Mouse (Mus musculus) kidney, postnatal 0 days (tissue): ENCODE measurements around the gene Wrnip1. TPM values are rescaled to one million over a fixed set of nuclear protein-coding genes. Genes with fewer than 3 reads are reported as not detected.

ENCODE experiments used
- ATAC-seq: fragments of 200-750 bp; cut with Nextera tagmentation; replicated peaks from 2 replicates; pipeline ENCODE4 v1.8.0; 2017; ENCODE audit warnings: low read depth, moderate number of reproducible peaks, moderate TSS enrichment, moderate library complexity; ENCODE audit not compliant: low FRiP score
- DNase-seq: peaks from one replicate; pipeline ENCODE4 v3.0.0-alpha.2; 2016; ENCODE audit warnings: low spot score
- H3K27ac ChIP-seq: fragments of 300-500 bp; sonication (generic); 2 replicates; pipeline ENCODE4 v1.5.1; 2014; ENCODE audit warnings: mild to moderate bottlenecking
- H3K27me3 ChIP-seq: fragments of 300-500 bp; sonication (generic); 2 replicates; pipeline ENCODE4 v1.6.1; 2014; ENCODE audit warnings: low read length, mixed read lengths; ENCODE audit not compliant: insufficient read depth
- H3K36me3 ChIP-seq: fragments of 300-500 bp; sonication (generic); 2 replicates; pipeline ENCODE4 v1.6.1; 2014; ENCODE audit warnings: low read length, mixed read lengths; ENCODE audit not compliant: insufficient read depth
- H3K4me1 ChIP-seq: fragments of 300-500 bp; sonication (generic); replicated peaks from 2 replicates; pipeline ENCODE4 v1.6.1; 2014; ENCODE audit warnings: antibody characterized with exemption, low read length, mixed read lengths; ENCODE audit not compliant: insufficient read depth
- H3K4me2 ChIP-seq: fragments of 300-500 bp; sonication (generic); 2 replicates; pipeline ENCODE4 v1.6.1; 2014; ENCODE audit warnings: mild to moderate bottlenecking, low read length, moderate library complexity, mixed read lengths
- H3K4me3 ChIP-seq: fragments of 300-500 bp; sonication (generic); replicated peaks from 2 replicates; pipeline ENCODE4 v1.5.1; 2014; ENCODE audit warnings: low read depth, low read length
- H3K9ac ChIP-seq: fragments of 300-500 bp; sonication (generic); 2 replicates; pipeline ENCODE4 v1.6.1; 2014; ENCODE audit warnings: low read depth, low read length
- H3K9me3 ChIP-seq: fragments of 300-500 bp; sonication (generic); replicated peaks from 2 replicates; pipeline ENCODE4 v1.6.1; 2016; ENCODE audit warnings: low read length, inconsistent platforms, mixed read lengths
- CTCF ChIP-seq: IDR thresholded peaks from 2 replicates; pipeline ENCODE4 v1.5.1; 2016; ENCODE audit warnings: antibody characterized with exemption, low read depth, mild to moderate bottlenecking, moderate library complexity
- WGBS: fragments of 180-500 bp; shearing (Covaris S2); extraction: QIAGEN DNeasy Blood & Tissue Kit; methylation state at CpG from one replicate; pipeline ENCODE4 v1.1.7; 2014; 5-methylcytosine and 5-hydroxymethylcytosine counted together
- polyA plus RNA-seq: library from polyadenylated mRNA; unstranded; fragments of >200 nt; fragmentation: Nextera tagmentation; extraction: Ambion mirVana; gene quantifications from 2 replicates; pipeline ENCODE4 v1.2.1, GENCODE M21; 2015

Gene Wrnip1
- polyA plus RNA-seq, 1 experiment from 2014 or later = 25.8 TPM

GRCm38 (mm10) chr13:32768104-32768503 lies 33.7 kb upstream of the Wrnip1 start:
- H3K9ac ChIP-seq = no peak overlapping the region
- ATAC-seq (no peak), DNase-seq (peak; percentile 72)
- peak; percentile 79 for TF ChIP-seq CTCF
- no peak overlapping the region for H3K4me3 ChIP-seq
- no peaks in the 10 kb centered on the region for H3K4me1 ChIP-seq
- WGBS = 12% methylated on average over 4 of the region's 4 CpGs
- no peaks in the 10 kb centered on the region for H3K27me3 ChIP-seq
- H3K27ac ChIP-seq = no peak overlapping the region
- no peaks in the 10 kb centered on the region for H3K9me3 ChIP-seq
- no peaks in the 10 kb centered on the region for H3K36me3 ChIP-seq
- no peak overlapping the region for H3K4me2 ChIP-seq

DNA sequence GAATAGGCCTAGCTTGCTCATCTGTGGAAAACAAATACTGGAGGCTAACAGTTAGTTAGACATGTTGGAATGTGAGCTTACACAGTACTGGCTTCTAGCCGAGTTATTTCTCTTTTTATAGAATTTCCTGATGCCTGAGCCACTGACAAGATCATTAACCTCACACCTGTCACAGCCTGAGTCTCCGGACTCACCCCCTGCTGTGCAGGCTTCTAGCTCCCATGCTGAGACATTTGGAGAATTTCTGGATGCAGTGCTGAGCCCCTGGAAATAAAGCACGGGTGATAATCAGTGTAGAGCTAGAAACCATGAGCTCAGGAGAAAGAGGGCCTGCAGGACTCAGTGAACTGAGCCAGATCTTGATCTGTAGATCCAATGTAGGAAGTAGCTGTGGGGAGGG lies 31.9 kb upstream of the Wrnip1 start:
- DNase-seq = peak; percentile 49
- Histone ChIP-seq H3K4me2 (no peak overlapping the region), H3K27me3 (no peaks in the 10 kb centered on the region), H3K4me1 (no peaks in the 10 kb centered on the region), H3K36me3 (no peaks in the 10 kb centered on the region), H3K9me3 (no peaks in the 10 kb centered on the region), H3K27ac (no peak overlapping the region), H3K4me3 (no peak overlapping the region), H3K9ac (no peak overlapping the region)
- 11% methylated on average over 3 of the region's 3 CpGs for WGBS
- ATAC-seq = no peak
- no peak for TF ChIP-seq CTCF

DNA sequence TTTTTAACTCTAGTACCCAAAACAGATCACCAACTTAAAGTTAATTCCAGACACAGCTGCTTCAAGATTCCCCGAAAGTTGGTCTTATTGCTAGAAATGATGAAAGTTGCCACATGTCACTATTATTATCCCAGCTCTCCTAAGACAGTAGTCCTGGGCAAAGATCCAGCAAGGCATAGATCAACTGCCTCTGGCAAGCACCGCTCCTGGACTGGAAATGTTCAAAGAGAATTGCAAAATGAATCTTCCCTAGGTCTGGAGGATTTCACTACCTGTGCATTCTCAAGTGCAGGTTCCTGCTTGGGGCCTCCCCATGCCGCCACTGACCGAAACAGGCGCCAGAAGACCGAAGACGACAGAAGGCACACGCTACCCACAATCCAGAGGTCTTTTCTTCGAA lies 25.9 kb upstream of the Wrnip1 start:
- ATAC-seq (no peak), DNase-seq (no peak)
- Histone ChIP-seq H3K4me2 (no peak overlapping the region), H3K9ac (no peak overlapping the region), H3K4me3 (no peak overlapping the region), H3K36me3 (no peaks in the 10 kb centered on the region), H3K27me3 (no peaks in the 10 kb centered on the region), H3K9me3 (no peaks in the 10 kb centered on the region), H3K4me1 (no peaks in the 10 kb centered on the region), H3K27ac (no peak overlapping the region)
- 87% methylated on average over 9 of the region's 9 CpGs for WGBS
- no peak for TF ChIP-seq CTCF

- DNase-seq (no peak), ATAC-seq (no peak)
- Histone ChIP-seq H3K36me3 (no peaks in the 10 kb centered on the region), H3K27me3 (no peaks in the 10 kb centered on the region), H3K9me3 (no peaks in the 10 kb centered on the region), H3K4me1 (no peaks in the 10 kb centered on the region), H3K4me3 (no peak overlapping the region), H3K4me2 (no peak overlapping the region), H3K9ac (no peak overlapping the region), H3K27ac (no peak overlapping the region)
- TF ChIP-seq CTCF = no peak
- 80% methylated on average over 10 of the region's 10 CpGs for WGBS
Measured at GRCm38 (mm10) chr13:32776350-32776749, 25.5 kb upstream of the Wrnip1 start.

DNA sequence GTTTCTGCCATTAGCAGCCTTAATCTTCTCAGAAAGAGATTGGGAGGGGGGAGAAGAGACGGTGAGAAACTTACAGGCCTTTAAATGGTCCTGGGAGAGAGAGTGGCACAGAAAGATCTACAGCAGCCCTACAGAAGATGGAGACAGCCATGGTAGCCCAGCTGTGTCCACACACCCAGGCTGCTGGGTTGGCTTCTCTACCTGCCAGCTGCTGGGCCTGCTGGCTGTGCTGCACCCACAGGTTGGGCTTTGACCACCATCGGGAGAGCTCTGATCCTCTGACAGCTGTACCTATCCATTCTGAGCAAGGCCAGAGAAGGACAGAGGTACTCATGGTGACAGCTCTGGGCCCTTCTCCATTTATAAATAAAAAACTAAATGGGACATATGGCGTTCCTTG lies 23.0 kb upstream of the Wrnip1 start:
- Histone ChIP-seq H3K9ac (no peak overlapping the region), H3K4me3 (no peak overlapping the region), H3K27me3 (no peaks in the 10 kb centered on the region), H3K4me2 (no peak overlapping the region), H3K4me1 (no peaks in the 10 kb centered on the region), H3K36me3 (no peaks in the 10 kb centered on the region), H3K9me3 (no peaks in the 10 kb centered on the region), H3K27ac (no peak overlapping the region)
- DNase-seq = no peak
- no peak for TF ChIP-seq CTCF
- 63% methylated on average over 3 of the region's 3 CpGs for whole genome bisulfite sequencing
- no peak for ATAC-seq

GRCm38 (mm10) chr13:32783055-32783454 lies 18.8 kb upstream of the Wrnip1 start:
- ATAC-seq = no peak
- Histone ChIP-seq H3K27me3 (no peaks in the 10 kb centered on the region), H3K9me3 (no peaks in the 10 kb centered on the region), H3K36me3 (no peaks in the 10 kb centered on the region), H3K9ac (no peak overlapping the region), H3K27ac (no peak overlapping the region), H3K4me2 (no peak overlapping the region), H3K4me3 (no peak overlapping the region), H3K4me1 (no peaks in the 10 kb centered on the region)
- TF ChIP-seq CTCF = peak; percentile 67
- peak; percentile 60 for DNase-seq
- 59% methylated on average over 5 of the region's 5 CpGs for WGBS

DNA sequence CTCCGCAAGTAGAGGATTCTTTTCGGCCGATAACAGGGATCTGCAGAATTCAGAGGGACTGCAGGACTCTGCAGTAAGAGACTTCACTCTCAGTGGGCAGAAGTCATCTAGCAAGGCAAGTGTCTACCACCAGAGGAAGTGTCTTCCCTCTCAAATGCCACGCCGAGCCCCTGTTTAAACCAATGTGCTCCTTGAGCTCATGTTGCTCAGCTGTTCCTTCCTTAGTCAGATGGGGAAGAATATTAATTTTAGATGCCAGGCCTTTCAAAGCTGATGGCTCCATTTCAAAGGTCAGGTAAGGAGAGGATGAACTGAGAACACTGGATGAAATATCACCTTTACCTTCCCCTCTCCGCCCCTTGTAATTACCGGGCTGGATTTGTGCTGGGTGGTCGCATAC lies 18.0 kb upstream of the Wrnip1 start, which contains the start of gene Mylk4:
Gene Mylk4 (minus strand): TSS at position 139 of the 400 bp plus-strand sequence.
- no peak for TF ChIP-seq CTCF
- ATAC-seq = no peak
- no peak within 1 kb of the TSS for H3K4me2 ChIP-seq
- no peaks in the 10 kb centered on the region for H3K9me3 ChIP-seq
- no peak within 1 kb of the TSS for H3K9ac ChIP-seq
- H3K36me3 ChIP-seq = no peaks in the 10 kb centered on the region
- 82% methylated on average over 8 of the region's 8 CpGs for WGBS
- no peak for DNase-seq
- H3K4me3 ChIP-seq = no peak within 1 kb of the TSS
- no peaks in the 10 kb centered on the region for H3K4me1 ChIP-seq
- H3K27ac ChIP-seq = no peak within 1 kb of the TSS
- no peaks in the 10 kb centered on the region for H3K27me3 ChIP-seq
